Mouse (Mus musculus): Measurements from ENCODE around the gene Chd4. TPM values are rescaled to one million over a fixed set of nuclear protein-coding genes. Genes with fewer than 3 reads are reported as not detected.
A peak's percentile ranks its signal among the peaks of the same experiment; 100 is the strongest.

The Chd4 gene
- polyA plus RNA-seq (2011; ENCODE audit: insufficient read depth, insufficient read length, low read depth, missing spikeins) = 307 and 317 TPM in 2 replicates

DNA sequence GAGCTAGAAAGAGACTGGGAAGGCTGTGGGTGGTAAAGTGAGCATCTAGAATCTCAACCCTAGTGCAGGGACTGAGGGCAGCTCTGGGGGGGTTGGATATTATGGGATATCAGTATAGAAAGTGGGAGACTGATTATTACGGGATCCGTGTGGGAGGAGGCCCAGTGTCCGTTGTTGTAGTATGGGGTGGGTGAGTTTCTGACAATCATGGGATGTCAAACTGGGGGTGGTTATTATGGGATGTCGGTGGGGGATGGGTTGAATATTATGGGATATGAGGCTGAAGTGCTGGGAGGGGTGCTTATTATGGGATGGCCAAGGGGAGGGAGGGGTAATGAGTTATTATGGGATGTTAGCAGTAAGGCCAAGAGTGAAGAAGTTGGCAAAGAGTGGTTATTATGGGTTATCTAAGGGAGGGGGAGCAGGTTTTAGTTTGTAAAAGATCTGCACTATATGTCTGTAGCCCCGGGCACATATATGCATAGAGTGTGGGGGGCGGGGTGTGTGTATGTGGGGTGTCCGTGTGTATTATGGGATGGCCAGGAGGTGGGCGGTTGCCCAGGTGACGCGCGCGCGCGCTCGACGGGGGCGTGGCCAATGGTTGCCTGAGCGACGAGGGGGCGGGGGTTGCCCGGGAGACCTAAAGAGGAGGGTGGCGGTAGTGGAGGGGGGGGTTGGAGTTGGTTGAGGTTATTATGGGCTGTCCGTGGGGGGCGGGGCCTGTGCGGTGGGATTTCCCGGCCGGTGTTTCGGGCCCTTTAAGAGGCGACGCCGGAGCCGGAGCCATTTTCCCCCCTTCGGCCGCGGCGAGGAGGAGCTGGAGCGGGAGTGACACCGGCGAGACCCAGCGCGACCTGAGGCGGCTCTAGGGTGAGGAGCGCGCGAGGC is at the start of gene Chd4:
Gene Chd4, plus strand, starts transcription at position 591 of the 888 bp plus-strand sequence.
- no peaks in the 10 kb centered on the region for H3K27me3 ChIP-seq (ENCODE audit: control insufficient read depth, insufficient read depth, low read length, poor library complexity, severe bottlenecking)
- no peak for TF ChIP-seq EP300 (IDR thresholded peaks at IDR 0.05; ENCODE audit: insufficient read depth, low read depth, low read length)
- TF ChIP-seq POLR2A (IDR thresholded peaks at IDR 0.05; ENCODE audit: insufficient read depth, low read length) = peak; percentile 50
- H3K4me3 ChIP-seq (ENCODE audit: low read depth, low read length) = peak within 1 kb of the TSS; percentile 92
- H3K36me3 ChIP-seq (ENCODE audit: control insufficient read depth, insufficient read depth, low read length, poor library complexity, severe bottlenecking) = peaks cover 18% of the 10 kb centered on the region
- no peaks in the 10 kb centered on the region for H3K9me3 ChIP-seq (replicated peaks; ENCODE audit: control insufficient read depth, insufficient read depth, low read length, poor library complexity, severe bottlenecking)
- H3K9ac ChIP-seq (ENCODE audit: low read depth, poor library complexity, severe bottlenecking) = peak within 1 kb of the TSS; percentile 97
- no peak within 1 kb of the TSS for H3K27ac ChIP-seq (ENCODE audit: insufficient read depth, low read length)
- H3K4me1 ChIP-seq (ENCODE audit: control insufficient read depth, insufficient read depth, low read length) = no peaks in the 10 kb centered on the region

DNA sequence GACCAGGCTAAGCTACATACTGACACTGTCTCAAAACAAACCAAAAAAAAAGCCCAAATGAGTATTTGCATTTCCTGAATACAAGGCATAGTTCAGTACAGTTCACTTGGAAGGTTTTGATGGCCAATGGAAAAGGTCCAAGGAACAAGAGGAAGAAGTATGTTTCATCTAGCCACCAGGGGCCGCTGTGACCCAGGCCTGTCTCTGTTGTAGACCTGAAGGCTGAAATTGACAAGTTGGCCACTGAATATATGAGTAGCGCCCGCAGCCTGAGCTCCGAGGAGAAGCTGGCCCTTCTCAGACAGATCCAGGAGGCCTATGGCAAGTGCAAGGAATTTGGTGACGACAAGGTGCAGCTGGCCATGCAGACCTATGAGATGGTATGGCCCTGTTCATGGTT is 49.1 kb upstream of the Chd4 start:
- Histone ChIP-seq H3K4me3 (ENCODE audit: low read depth, low read length) (no peak overlapping the region), H3K4me1 (ENCODE audit: control insufficient read depth, insufficient read depth, low read length) (no peaks in the 10 kb centered on the region), H3K9ac (ENCODE audit: low read depth, poor library complexity, severe bottlenecking) (no peak overlapping the region), H3K9me3 (replicated peaks; ENCODE audit: control insufficient read depth, insufficient read depth, low read length, poor library complexity, severe bottlenecking) (no peaks in the 10 kb centered on the region), H3K27ac (ENCODE audit: insufficient read depth, low read length) (no peak overlapping the region), H3K36me3 (ENCODE audit: control insufficient read depth, insufficient read depth, low read length, poor library complexity, severe bottlenecking) (peaks cover 14% of the 10 kb centered on the region), H3K27me3 (ENCODE audit: control insufficient read depth, insufficient read depth, low read length, poor library complexity, severe bottlenecking) (no peaks in the 10 kb centered on the region)
- no peak for TF ChIP-seq POLR2A (IDR thresholded peaks at IDR 0.05; ENCODE audit: insufficient read depth, low read length)
- no peak for TF ChIP-seq EP300 (IDR thresholded peaks at IDR 0.05; ENCODE audit: insufficient read depth, low read depth, low read length)
- peak; percentile 88 for TF ChIP-seq CTCF (IDR thresholded peaks at IDR 0.05; ENCODE audit: low read depth, low read length)

DNA sequence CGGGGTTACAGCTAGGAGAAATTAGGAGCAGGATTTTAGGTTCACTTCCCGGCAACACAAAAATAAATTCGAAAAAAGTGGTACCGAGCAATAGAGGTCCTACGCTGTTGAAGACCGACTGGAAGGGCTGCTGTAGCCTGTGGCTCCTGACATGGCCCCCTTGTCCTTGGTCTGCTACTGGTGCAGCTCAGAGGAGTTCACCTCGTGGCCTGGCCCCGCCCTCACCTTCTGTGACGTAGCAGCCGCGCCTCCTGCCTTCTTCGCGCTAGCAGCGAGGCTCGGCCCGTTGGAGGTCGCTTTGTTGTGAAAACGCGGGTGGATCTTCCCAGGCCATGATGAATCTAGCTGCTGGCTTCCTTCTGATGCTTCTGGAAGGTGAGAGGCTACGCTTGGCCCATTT is 46.1 kb upstream of the Chd4 start, which contains the start of gene Acrbp:
Gene Acrbp, plus strand, starts transcription at position 12 of the 400 bp plus-strand sequence.
- TF ChIP-seq CTCF (IDR thresholded peaks at IDR 0.05; ENCODE audit: low read depth, low read length) (no peak), POLR2A (IDR thresholded peaks at IDR 0.05; ENCODE audit: insufficient read depth, low read length) (peak; percentile 10), EP300 (IDR thresholded peaks at IDR 0.05; ENCODE audit: insufficient read depth, low read depth, low read length) (0 out of 2 replicates have a peak, but pooled peaks have one; percentile 27)
- Histone ChIP-seq H3K4me3 (ENCODE audit: low read depth, low read length) (peak within 1 kb of the TSS; percentile 37), H3K9me3 (replicated peaks; ENCODE audit: control insufficient read depth, insufficient read depth, low read length, poor library complexity, severe bottlenecking) (no peaks in the 10 kb centered on the region), H3K36me3 (ENCODE audit: control insufficient read depth, insufficient read depth, low read length, poor library complexity, severe bottlenecking) (peaks cover 3% of the 10 kb centered on the region), H3K27ac (ENCODE audit: insufficient read depth, low read length) (no peak within 1 kb of the TSS), H3K27me3 (ENCODE audit: control insufficient read depth, insufficient read depth, low read length, poor library complexity, severe bottlenecking) (no peaks in the 10 kb centered on the region), H3K9ac (ENCODE audit: low read depth, poor library complexity, severe bottlenecking) (peak within 1 kb of the TSS; percentile 39), H3K4me1 (ENCODE audit: control insufficient read depth, insufficient read depth, low read length) (no peaks in the 10 kb centered on the region)

DNA sequence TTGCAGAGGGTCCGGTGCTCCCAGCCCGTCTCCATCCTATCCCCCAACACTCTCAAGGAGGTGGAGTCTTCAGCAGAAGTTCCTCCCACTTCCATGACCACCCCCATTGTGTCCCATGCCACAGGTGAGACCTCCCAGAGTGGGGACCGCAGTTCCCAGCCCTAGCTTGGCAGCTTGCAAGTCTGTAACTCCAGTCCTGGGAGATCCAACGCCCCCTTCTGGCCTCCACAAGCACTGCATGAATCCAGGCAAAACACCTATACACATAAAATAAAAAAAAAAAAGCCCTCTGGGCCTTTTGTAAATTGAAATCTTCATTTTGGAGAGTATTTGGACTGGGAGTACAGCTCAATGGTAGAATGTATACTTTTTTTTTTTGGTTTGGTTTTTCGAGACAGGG is 44.5 kb upstream of the Chd4 start:
- TF ChIP-seq CTCF (IDR thresholded peaks at IDR 0.05; ENCODE audit: low read depth, low read length) (peak; percentile 67), EP300 (IDR thresholded peaks at IDR 0.05; ENCODE audit: insufficient read depth, low read depth, low read length) (no peak), POLR2A (IDR thresholded peaks at IDR 0.05; ENCODE audit: insufficient read depth, low read length) (no peak)
- peak overlapping the region; percentile 8 for H3K4me3 ChIP-seq (ENCODE audit: low read depth, low read length)
- no peaks in the 10 kb centered on the region for H3K9me3 ChIP-seq (replicated peaks; ENCODE audit: control insufficient read depth, insufficient read depth, low read length, poor library complexity, severe bottlenecking)
- H3K9ac ChIP-seq (ENCODE audit: low read depth, poor library complexity, severe bottlenecking) = no peak overlapping the region
- no peak overlapping the region for H3K27ac ChIP-seq (ENCODE audit: insufficient read depth, low read length)
- H3K27me3 ChIP-seq (ENCODE audit: control insufficient read depth, insufficient read depth, low read length, poor library complexity, severe bottlenecking) = no peaks in the 10 kb centered on the region
- no peaks in the 10 kb centered on the region for H3K4me1 ChIP-seq (ENCODE audit: control insufficient read depth, insufficient read depth, low read length)
- H3K36me3 ChIP-seq (ENCODE audit: control insufficient read depth, insufficient read depth, low read length, poor library complexity, severe bottlenecking) = peaks cover 3% of the 10 kb centered on the region; the same call in 1 of the 2 replicates

DNA sequence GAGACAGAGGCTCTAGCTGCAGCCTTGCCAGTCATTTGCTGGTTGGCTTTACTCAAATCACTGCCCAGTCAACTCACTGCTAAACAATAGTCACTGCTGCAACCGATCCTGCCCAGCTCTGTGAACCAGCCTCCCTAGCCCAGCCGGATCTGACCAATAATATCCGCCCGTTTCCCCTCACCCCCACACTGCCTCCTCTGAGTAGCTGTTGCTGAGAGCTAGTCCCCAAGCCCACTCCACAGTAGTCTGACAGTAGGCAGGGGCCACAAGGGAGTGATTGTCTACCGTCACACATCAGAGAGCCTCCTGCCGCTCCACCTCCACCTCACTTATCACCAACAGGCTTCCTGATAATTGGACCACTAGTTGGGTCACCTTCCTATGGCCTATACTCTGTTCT is 34.3 kb upstream of the Chd4 start:
- H3K9me3 ChIP-seq (replicated peaks; ENCODE audit: control insufficient read depth, insufficient read depth, low read length, poor library complexity, severe bottlenecking) = no peaks in the 10 kb centered on the region
- TF ChIP-seq POLR2A (IDR thresholded peaks at IDR 0.05; ENCODE audit: insufficient read depth, low read length) = no peak
- H3K9ac ChIP-seq (ENCODE audit: low read depth, poor library complexity, severe bottlenecking) = no peak overlapping the region
- H3K36me3 ChIP-seq (ENCODE audit: control insufficient read depth, insufficient read depth, low read length, poor library complexity, severe bottlenecking) = no peaks in the 10 kb centered on the region
- H3K27ac ChIP-seq (ENCODE audit: insufficient read depth, low read length) = no peak overlapping the region
- no peak overlapping the region for H3K4me3 ChIP-seq (ENCODE audit: low read depth, low read length)
- H3K4me1 ChIP-seq (ENCODE audit: control insufficient read depth, insufficient read depth, low read length) = peaks cover 3% of the 10 kb centered on the region
- no peaks in the 10 kb centered on the region for H3K27me3 ChIP-seq (ENCODE audit: control insufficient read depth, insufficient read depth, low read length, poor library complexity, severe bottlenecking)

DNA sequence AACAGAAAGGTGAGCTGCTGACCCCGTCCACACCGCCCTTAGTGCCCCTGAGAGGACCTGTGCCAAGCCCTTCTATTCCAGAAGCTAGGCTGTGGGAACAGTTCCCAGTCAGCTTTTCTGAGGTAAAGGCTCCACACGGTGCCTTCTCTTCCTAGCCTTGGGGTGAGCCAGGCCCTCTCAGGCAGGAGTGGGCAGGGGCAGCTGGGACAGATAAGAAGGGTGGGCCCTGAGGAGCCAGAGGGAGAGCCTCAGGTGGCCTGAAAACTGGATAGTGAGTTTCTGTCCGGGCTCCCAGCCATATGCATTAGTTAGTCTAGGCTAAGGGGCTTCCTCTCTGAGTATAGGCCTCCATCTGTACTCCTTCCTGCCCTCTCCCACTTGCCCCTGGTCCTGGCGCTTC is 33.3 kb upstream of the Chd4 start:
- H3K9me3 ChIP-seq (replicated peaks; ENCODE audit: control insufficient read depth, insufficient read depth, low read length, poor library complexity, severe bottlenecking) = no peaks in the 10 kb centered on the region
- H3K4me1 ChIP-seq (ENCODE audit: control insufficient read depth, insufficient read depth, low read length) = peaks cover 3% of the 10 kb centered on the region
- no peak overlapping the region for H3K4me3 ChIP-seq (ENCODE audit: low read depth, low read length)
- no peaks in the 10 kb centered on the region for H3K27me3 ChIP-seq (ENCODE audit: control insufficient read depth, insufficient read depth, low read length, poor library complexity, severe bottlenecking)
- TF ChIP-seq POLR2A (IDR thresholded peaks at IDR 0.05; ENCODE audit: insufficient read depth, low read length) = no peak
- TF ChIP-seq EP300 (IDR thresholded peaks at IDR 0.05; ENCODE audit: insufficient read depth, low read depth, low read length) = no peak
- no peak for TF ChIP-seq CTCF (IDR thresholded peaks at IDR 0.05; ENCODE audit: low read depth, low read length)
- H3K27ac ChIP-seq (ENCODE audit: insufficient read depth, low read length) = no peak overlapping the region
- no peaks in the 10 kb centered on the region for H3K36me3 ChIP-seq (ENCODE audit: control insufficient read depth, insufficient read depth, low read length, poor library complexity, severe bottlenecking)
- H3K9ac ChIP-seq (ENCODE audit: low read depth, poor library complexity, severe bottlenecking) = no peak overlapping the region

Data from ES-Bruce4 (cell line).